In the genomic region with DNA sequence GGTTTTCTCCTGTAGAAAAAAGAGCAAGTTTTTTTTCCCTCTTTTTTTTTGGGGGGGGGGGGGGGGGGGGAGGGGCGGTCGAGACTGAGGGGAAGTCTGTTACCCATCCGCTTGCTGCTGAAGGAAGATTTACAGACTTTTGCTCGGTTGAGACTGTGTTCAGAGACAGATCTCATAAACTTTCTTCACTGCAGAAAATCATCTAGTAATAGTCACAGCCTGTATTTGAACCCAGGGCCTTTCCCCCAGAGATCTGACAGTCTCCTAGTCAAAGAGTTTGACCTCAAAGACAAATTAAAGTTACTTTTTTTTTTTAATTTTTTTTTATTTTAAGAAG, we compare ENCODE assay signal across 8 mouse cellular contexts. TPM values are rescaled to one million over a fixed set of nuclear protein-coding genes. Genes with fewer than 3 reads are reported as not detected.
DNase-seq lines count a peak whose midpoint lies in the region; ATAC-seq and TF ChIP-seq lines count a peak whose summit lies in the region.

No protein-coding gene starts in this region.

- ATAC-seq in embryonic facial prominence, embryonic 14.5 days (ENCODE audit: low read depth), result no peak; the same call in 1 of the 2 replicates
- no peak; the same call in 1 of the 2 replicates for ATAC-seq in intestine, embryonic 16.5 days
- peak; percentile 57; the same call in 1 of the 2 replicates for ATAC-seq in neural tube, embryonic 12.5 days (ENCODE audit: low FRiP score, low read depth)

- H3K4me2 ChIP-seq in embryonic facial prominence, embryonic 14.5 days (ENCODE audit: low read depth, low read length), result peak overlapping the region; percentile 90
- H3K4me2 ChIP-seq in intestine, embryonic 16.5 days (ENCODE audit: low read depth, low read length), result peak overlapping the region; percentile 44
- H3K4me2 ChIP-seq in neural tube, embryonic 12.5 days (replicated peaks), result peak overlapping the region; percentile 89

- H3K4me1 ChIP-seq in embryonic facial prominence, embryonic 14.5 days (ENCODE audit: control insufficient read depth, insufficient read depth, low read length), result peaks cover 9% of the 10 kb centered on the region; the same call in 1 of the 2 replicates
- H3K4me1 ChIP-seq in intestine, embryonic 16.5 days (ENCODE audit: control insufficient read depth, insufficient read depth, low read length), result peaks cover 9% of the 10 kb centered on the region
- H3K4me1 ChIP-seq in neural tube, embryonic 12.5 days, result peaks cover 12% of the 10 kb centered on the region

- WGBS in embryonic facial prominence, embryonic 14.5 days, result 0% methylated on average over 4 of the region's 4 CpGs
- under 1% methylated on average over 4 of the region's 4 CpGs for WGBS in intestine, embryonic 16.5 days
- WGBS in neural tube, embryonic 12.5 days, result 0% methylated on average over 4 of the region's 4 CpGs

- 0 out of 2 replicates have a peak overlapping the region, but pooled peaks have one; percentile 40 for H3K9ac ChIP-seq in embryonic facial prominence, embryonic 14.5 days (ENCODE audit: low read depth, low read length)
- peak overlapping the region; percentile 47; the same call in 1 of the 2 replicates for H3K9ac ChIP-seq in intestine, embryonic 16.5 days (ENCODE audit: low read depth, low read length)
- H3K9ac ChIP-seq in neural tube, embryonic 12.5 days, result no peak overlapping the region

- DNase-seq in left cerebral cortex, adult 2 months (ENCODE audit: extremely low spot score in 1 of 2, low spot score in 2 of 2), result no peak
- DNase-seq in left cerebral cortex, postnatal 4 days, result no peak
- DNase-seq in embryonic facial prominence, embryonic 14.5 days (ENCODE audit: low spot score), result no peak
- DNase-seq in spleen, postnatal 36 days (ENCODE audit: low spot score in 2 of 2), result no peak
- no peak for DNase-seq in frontal cortex, postnatal 25 days (ENCODE audit: low spot score in 2 of 2)
- no peak for DNase-seq in layer of hippocampus, adult 11-12 months (ENCODE audit: low spot score)

- H3K4me3 ChIP-seq in left cerebral cortex, adult 2 months, result peak overlapping the region; percentile 93
- peak overlapping the region; percentile 84 for H3K4me3 ChIP-seq in embryonic facial prominence, embryonic 14.5 days (ENCODE audit: low read depth, low read length)
- peak overlapping the region; percentile 22 for H3K4me3 ChIP-seq in intestine, embryonic 16.5 days (ENCODE audit: low read length)
- H3K4me3 ChIP-seq in neural tube, embryonic 12.5 days, result peak overlapping the region; percentile 73

- H3K27ac ChIP-seq in left cerebral cortex, adult 2 months, result peak overlapping the region; percentile 68
- peak overlapping the region; percentile 61 for H3K27ac ChIP-seq in embryonic facial prominence, embryonic 14.5 days (replicated peaks; ENCODE audit: low read depth, low read length)
- no peak overlapping the region for H3K27ac ChIP-seq in intestine, embryonic 16.5 days (ENCODE audit: low read length)
- H3K27ac ChIP-seq in neural tube, embryonic 12.5 days, result no peak overlapping the region

- H3K9me3 ChIP-seq in embryonic facial prominence, embryonic 14.5 days (ENCODE audit: control insufficient read depth, low read length), result no peaks in the 10 kb centered on the region
- no peaks in the 10 kb centered on the region for H3K9me3 ChIP-seq in intestine, embryonic 16.5 days (ENCODE audit: control insufficient read depth, low read length)
- no peaks in the 10 kb centered on the region for H3K9me3 ChIP-seq in neural tube, embryonic 12.5 days

- TF ChIP-seq CTCF in left cerebral cortex, adult 2 months (IDR thresholded peaks at IDR 0.05), result no peak

- no peaks in the 10 kb centered on the region for H3K27me3 ChIP-seq in embryonic facial prominence, embryonic 14.5 days (replicated peaks; ENCODE audit: control insufficient read depth, insufficient read depth, low read length)
- H3K27me3 ChIP-seq in intestine, embryonic 16.5 days (replicated peaks; ENCODE audit: control insufficient read depth, insufficient read depth, low read length), result no peaks in the 10 kb centered on the region
- no peaks in the 10 kb centered on the region for H3K27me3 ChIP-seq in neural tube, embryonic 12.5 days (replicated peaks)

- 0 out of 2 replicates have a peak, but pooled peaks cover 12% of the 10 kb centered on the region for H3K36me3 ChIP-seq in embryonic facial prominence, embryonic 14.5 days (ENCODE audit: control insufficient read depth, insufficient read depth, low read length)
- no peaks in the 10 kb centered on the region; the same call in 1 of the 2 replicates for H3K36me3 ChIP-seq in intestine, embryonic 16.5 days (ENCODE audit: control insufficient read depth, insufficient read depth, low read length)
- no peaks in the 10 kb centered on the region for H3K36me3 ChIP-seq in neural tube, embryonic 12.5 days

- intact Hi-C loops in left cerebral cortex, adult 2 months (cut with DNase I), result loop anchor here (10.0 kb wide), 1 partner anchor 387 kb away; a partner anchor contains a TSS
- intact Hi-C loops in left cerebral cortex, postnatal 4 days (cut with DNase I), result no loop called here

RNA-seq across cellular contexts. Expression of a gene that starts 0.3 kb away (rescaled TPM):
- total RNA-seq in left cerebral cortex, adult 2 months (2021), result 10 to 100 TPM; 85.5 to 86.0 TPM
- total RNA-seq in left cerebral cortex, postnatal 4 days (2021), result 10 to 100 TPM; 72.6 to 74.9 TPM
- polyA plus RNA-seq in embryonic facial prominence, embryonic 14.5 days (2014; fragmentation: Nextera tagmentation; extraction: Ambion mirVana), result 106 and 128 TPM in 2 replicates
- 127 and 129 TPM in 2 replicates for polyA plus RNA-seq in intestine, embryonic 16.5 days (2015; fragmentation: Nextera tagmentation; extraction: Ambion mirVana)
- polyA plus RNA-seq in neural tube, embryonic 12.5 days (2016; fragmentation: Nextera tagmentation; extraction: Ambion mirVana), result 148 and 158 TPM in 2 replicates

Comparison
In these comparisons a context has a peak if more than half of its experiments do, and no peak if none do; other contexts are left out.
1. H3K27ac ChIP-seq: peak in left cerebral cortex, adult 2 months (single experiment) and embryonic facial prominence, embryonic 14.5 days (single experiment); none in intestine, embryonic 16.5 days (single experiment) and neural tube, embryonic 12.5 days (single experiment).
2. H3K4me3 ChIP-seq: peak in every context shown above with its lines; median percentile 93 in left cerebral cortex, adult 2 months; 84 in embryonic facial prominence, embryonic 14.5 days; 73 in neural tube, embryonic 12.5 days; 22 in intestine, embryonic 16.5 days.
3. Peak in every context shown above with its lines, with median percentiles within 50 percentile points of each other: H3K4me2 ChIP-seq.